9 mouse cellular contexts compared by ENCODE assay signal in genomic region chr9:121706029-121706675, GRCm38 (mm10). TPM values are rescaled to one million over a fixed set of nuclear protein-coding genes. Genes with fewer than 3 reads are reported as not detected.
A peak's percentile ranks its signal among the peaks of the same experiment; 100 is the strongest.
DNase-seq lines count a peak whose midpoint lies in the region; ATAC-seq and TF ChIP-seq lines count a peak whose summit lies in the region.
"Had no signal": no experiment of that assay in that cellular context is flagged by ENCODE, and none has a peak within 500 bp of the region (broad histone marks: within the 10 kb centered on the region; RNA-seq: fewer than 3 reads in every experiment).

No protein-coding gene starts in this region.

- no peaks in the 10 kb centered on the region for H3K9me3 ChIP-seq in erythroblast, embryonic 14.5 days (ENCODE audit: control insufficient read depth, low read length)
- no peaks in the 10 kb centered on the region for H3K9me3 ChIP-seq in embryonic facial prominence, embryonic 11.5 days (replicated peaks; ENCODE audit: control insufficient read depth, low read length)
- no peaks in the 10 kb centered on the region for H3K9me3 ChIP-seq in liver, embryonic 16.5 days (replicated peaks; ENCODE audit: control insufficient read depth, low read length)

- intact Hi-C loops in gastrocnemius, postnatal 36 days (cut with DNase I): no loop called here

- no peak for ATAC-seq in erythroblast, adult 5-6 weeks (replicated peaks; ENCODE audit: low FRiP score, poor library complexity, severe bottlenecking)
- ATAC-seq in embryonic facial prominence, embryonic 11.5 days (replicated peaks; ENCODE audit: insufficient number of reproducible peaks, low FRiP score, low TSS enrichment, low read depth): no peak
- ATAC-seq in liver, embryonic 16.5 days (ENCODE audit: low read depth): no peak

- H3K79me2 ChIP-seq in liver, adult 2 months (ENCODE audit: control insufficient read depth, insufficient read depth, low read length): no peaks in the 10 kb centered on the region

- H3K27me3 ChIP-seq in erythroblast, embryonic 14.5 days (ENCODE audit: control insufficient read depth): no peaks in the 10 kb centered on the region
- H3K27me3 ChIP-seq in liver, adult 2 months (ENCODE audit: control insufficient read depth, insufficient read depth, low read length): no peaks in the 10 kb centered on the region
- no peaks in the 10 kb centered on the region for H3K27me3 ChIP-seq in embryonic facial prominence, embryonic 11.5 days (ENCODE audit: control insufficient read depth, insufficient read depth, low read length)
- no peaks in the 10 kb centered on the region for H3K27me3 ChIP-seq in liver, embryonic 16.5 days (ENCODE audit: control insufficient read depth, insufficient read depth, low read depth, low read length)

- no peaks in the 10 kb centered on the region for H3K36me3 ChIP-seq in erythroblast, embryonic 14.5 days (ENCODE audit: control insufficient read depth)
- H3K36me3 ChIP-seq in liver, adult 2 months (ENCODE audit: control insufficient read depth, insufficient read depth, low read length): no peaks in the 10 kb centered on the region
- H3K36me3 ChIP-seq in embryonic facial prominence, embryonic 11.5 days (replicated peaks; ENCODE audit: control insufficient read depth, insufficient read depth, low read depth, low read length): no peaks in the 10 kb centered on the region
- H3K36me3 ChIP-seq in liver, embryonic 16.5 days (ENCODE audit: control insufficient read depth, insufficient read depth): no peaks in the 10 kb centered on the region

- no peak for DNase-seq in liver, adult 2 months (ENCODE audit: extremely low read depth, low read depth, low spot score)
- no peak for DNase-seq in liver
- peak; percentile 39 for DNase-seq in embryonic facial prominence, embryonic 11.5 days (ENCODE audit: low spot score)
- DNase-seq in embryo, embryonic 11 days: no peak
- DNase-seq in gastrocnemius, postnatal 36 days: no peak
- DNase-seq: lung, postnatal 10 days had no signal

- H3K27ac ChIP-seq in liver, adult 2 months (replicated peaks; ENCODE audit: insufficient read depth, low read depth, low read length): peak overlapping the region; percentile 80
- no peak overlapping the region for H3K27ac ChIP-seq in embryonic facial prominence, embryonic 11.5 days (replicated peaks; ENCODE audit: low read depth, low read length)
- H3K27ac ChIP-seq in liver, embryonic 16.5 days (ENCODE audit: low read length): peak overlapping the region; percentile 96

- peaks cover 78% of the 10 kb centered on the region for H3K4me1 ChIP-seq in erythroblast, embryonic 14.5 days (ENCODE audit: control insufficient read depth)
- H3K4me1 ChIP-seq in liver, adult 2 months (ENCODE audit: control insufficient read depth, insufficient read depth, low read length): peaks cover 12% of the 10 kb centered on the region
- peaks cover 10% of the 10 kb centered on the region; the same call in 1 of the 2 replicates for H3K4me1 ChIP-seq in embryonic facial prominence, embryonic 11.5 days (ENCODE audit: control insufficient read depth, insufficient read depth, low read length)
- peaks cover 40% of the 10 kb centered on the region for H3K4me1 ChIP-seq in liver, embryonic 16.5 days (ENCODE audit: control insufficient read depth, low read depth, low read length)

- no peak overlapping the region for H3K4me2 ChIP-seq in embryonic facial prominence, embryonic 11.5 days (ENCODE audit: low read depth, low read length)
- peak overlapping the region; percentile 92 for H3K4me2 ChIP-seq in liver, embryonic 16.5 days (ENCODE audit: low read depth, low read length)

- H3K9ac ChIP-seq in liver, adult 2 months (ENCODE audit: low read depth, low read length): no peak overlapping the region
- H3K9ac ChIP-seq in embryonic facial prominence, embryonic 11.5 days (replicated peaks; ENCODE audit: low read length): no peak overlapping the region
- H3K9ac ChIP-seq in liver, embryonic 16.5 days (ENCODE audit: low read depth, low read length): peak overlapping the region; percentile 78

- TF ChIP-seq CTCF in liver, adult 2 months (IDR thresholded peaks at IDR 0.05; ENCODE audit: low read depth, low read length): no peak

- 80% methylated on average over 6 of the region's 6 CpGs for WGBS in liver, adult 2 months
- WGBS in embryonic facial prominence, embryonic 11.5 days: 74% methylated on average over 6 of the region's 6 CpGs
- WGBS in liver, embryonic 16.5 days (ENCODE audit: insufficient replicate concordance): 57% methylated on average over 6 of the region's 6 CpGs

- no peak for TF ChIP-seq POLR2A in liver, adult 2 months (IDR thresholded peaks at IDR 0.05; ENCODE audit: extremely low read depth, insufficient read depth, low read length)

- H3K4me3 ChIP-seq in erythroblast, embryonic 14.5 days (replicated peaks): peak overlapping the region; percentile 92
- no peak overlapping the region for H3K4me3 ChIP-seq in liver, adult 2 months (ENCODE audit: insufficient read depth, low read depth, low read length)
- no peak overlapping the region for H3K4me3 ChIP-seq in embryonic facial prominence, embryonic 11.5 days (ENCODE audit: low read depth, low read length)
- peak overlapping the region; percentile 85 for H3K4me3 ChIP-seq in liver, embryonic 16.5 days (ENCODE audit: low read depth, low read length)

RNA-seq across cellular contexts. Expression of gene Sec22c, which starts 0.9 kb away (rescaled TPM):
- polyA plus RNA-seq in erythroblast, embryonic 14.5 days (2012): 0.28 and 0.31 TPM in 2 replicates
- 4.2 and 6.5 TPM in 2 replicates for total RNA-seq in erythroblast, adult 5-6 weeks (2015; ENCODE audit: low replicate concordance)
- 3.2 and 6.6 TPM in 2 replicates for total RNA-seq in erythroblast, adult 5-6 weeks (2017; ENCODE audit: low replicate concordance)
- total RNA-seq in liver, adult 2 months (2014; rRNA removed): 3.7 and 4.1 TPM in 2 replicates
- 5.7 and 9.5 TPM in 2 replicates for polyA plus RNA-seq in liver, adult 2 months (2012; rRNA removed)
- 11.6 and 12.3 TPM in 2 replicates for polyA plus RNA-seq in embryonic facial prominence, embryonic 11.5 days (2014; fragmentation: Nextera tagmentation; extraction: Ambion mirVana)
- 2.8 and 3.0 TPM in 2 replicates for polyA plus RNA-seq in liver, embryonic 16.5 days (2015; fragmentation: Nextera tagmentation; extraction: Ambion mirVana)
- total RNA-seq in gastrocnemius, postnatal 36 days (2021): 1 to 10 TPM; 4.7 to 4.9 TPM

RNA-seq across cellular contexts. Expression of gene Ss18l2, which starts 4.0 kb away (rescaled TPM):
- 1.8 and 3.0 TPM in 2 replicates for polyA plus RNA-seq in erythroblast, embryonic 14.5 days (2012)
- total RNA-seq in erythroblast, adult 5-6 weeks (2015; ENCODE audit: low replicate concordance): 5.4 and 28.4 TPM in 2 replicates
- total RNA-seq in erythroblast, adult 5-6 weeks (2017; ENCODE audit: low replicate concordance): 5.5 and 10.0 TPM in 2 replicates
- total RNA-seq in liver, adult 2 months (2014; rRNA removed): 82.4 and 83.3 TPM in 2 replicates
- polyA plus RNA-seq in liver, adult 2 months (2012; rRNA removed): 35.2 and 56.8 TPM in 2 replicates
- 96.0 and 109 TPM in 2 replicates for polyA plus RNA-seq in embryonic facial prominence, embryonic 11.5 days (2014; fragmentation: Nextera tagmentation; extraction: Ambion mirVana)
- 54.9 and 55.5 TPM in 2 replicates for polyA plus RNA-seq in liver, embryonic 16.5 days (2015; fragmentation: Nextera tagmentation; extraction: Ambion mirVana)
- 100 to 1,000 TPM in 1 of 2 experiments, 10 to 100 TPM in 1; 95.2 to 104 TPM for total RNA-seq in gastrocnemius, postnatal 36 days (2021)

RNA-seq across cellular contexts. Expression of gene Nktr, which starts 12.8 kb away (rescaled TPM):
- 1.1 and 1.8 TPM in 2 replicates for polyA plus RNA-seq in erythroblast, embryonic 14.5 days (2012)
- total RNA-seq in erythroblast, adult 5-6 weeks (2015; ENCODE audit: low replicate concordance): 42.6 and 59.0 TPM in 2 replicates
- 81.6 and 92.8 TPM in 2 replicates for total RNA-seq in erythroblast, adult 5-6 weeks (2017; ENCODE audit: low replicate concordance)
- 36.7 and 38.4 TPM in 2 replicates for total RNA-seq in liver, adult 2 months (2014; rRNA removed)
- polyA plus RNA-seq in liver, adult 2 months (2012; rRNA removed): 13.0 and 27.2 TPM in 2 replicates
- 59.7 and 61.2 TPM in 2 replicates for polyA plus RNA-seq in embryonic facial prominence, embryonic 11.5 days (2014; fragmentation: Nextera tagmentation; extraction: Ambion mirVana)
- polyA plus RNA-seq in liver, embryonic 16.5 days (2015; fragmentation: Nextera tagmentation; extraction: Ambion mirVana): 24.9 and 25.2 TPM in 2 replicates
- total RNA-seq in gastrocnemius, postnatal 36 days (2021): 10 to 100 TPM; 27.4 to 31.6 TPM

RNA-seq across cellular contexts. Expression of gene Zfp651, which starts 53.0 kb away (rescaled TPM):
- polyA plus RNA-seq in erythroblast, embryonic 14.5 days (2012): 0.03 and 0.04 TPM in 2 replicates
- total RNA-seq in erythroblast, adult 5-6 weeks (2015; ENCODE audit: low replicate concordance): 2.1 TPM in 1 of 2 replicates, not detected in the other
- 0.42 and 0.43 TPM in 2 replicates for total RNA-seq in erythroblast, adult 5-6 weeks (2017; ENCODE audit: low replicate concordance)
- total RNA-seq in liver, adult 2 months (2014; rRNA removed): 0.27 and 0.37 TPM in 2 replicates
- polyA plus RNA-seq in liver, adult 2 months (2012; rRNA removed): 0.62 and 1.2 TPM in 2 replicates
- polyA plus RNA-seq in embryonic facial prominence, embryonic 11.5 days (2014; fragmentation: Nextera tagmentation; extraction: Ambion mirVana): 4.9 and 5.1 TPM in 2 replicates
- polyA plus RNA-seq in liver, embryonic 16.5 days (2015; fragmentation: Nextera tagmentation; extraction: Ambion mirVana): 0.50 and 0.89 TPM in 2 replicates
- total RNA-seq in gastrocnemius, postnatal 36 days (2021): 100 to 1,000 TPM in 1 of 2 experiments, 10 to 100 TPM in 1; 98.5 to 111 TPM

Comparison
In these comparisons a context has a peak if more than half of its experiments do, and no peak if none do; other contexts are left out.
1. H3K4me3 ChIP-seq: peak in erythroblast, embryonic 14.5 days (single experiment) and liver, embryonic 16.5 days (single experiment); none in liver, adult 2 months (single experiment) and embryonic facial prominence, embryonic 11.5 days (single experiment).